Mouse (Mus musculus): ENCODE results near the gene Erbb3. TPM values are rescaled to one million over a fixed set of nuclear protein-coding genes. Genes with fewer than 3 reads are reported as not detected.

Erbb3 gene
- polyA plus RNA-seq, 1 experiment: 2.6 TPM

- Histone ChIP-seq H3K4me3 (ENCODE audit: insufficient read depth, low read length) (no peak overlapping the region), H3K4me1 (ENCODE audit: control insufficient read depth, insufficient read depth, low read length) (no peaks in the 10 kb centered on the region), H3K27ac (ENCODE audit: insufficient read depth, low read depth, low read length) (no peak overlapping the region)
- TF ChIP-seq CTCF (IDR thresholded peaks at IDR 0.05; ENCODE audit: low read depth, low read length): 0 out of 2 replicates have a peak, but pooled peaks have one; percentile 13
- TF ChIP-seq POLR2A (IDR thresholded peaks at IDR 0.05; ENCODE audit: borderline replicate concordance, low read depth, low read length): no peak
Measured at GRCm38 (mm10) chr10:128612433-128613153, 23.1 kb upstream of the Erbb3 start.

GRCm38 (mm10) chr10:128606483-128606882 is 17.0 kb upstream of the Erbb3 start:
- Histone ChIP-seq H3K4me1 (ENCODE audit: control insufficient read depth, insufficient read depth, low read length) (peaks cover 9% of the 10 kb centered on the region), H3K4me3 (ENCODE audit: insufficient read depth, low read length) (no peak overlapping the region), H3K27ac (ENCODE audit: insufficient read depth, low read depth, low read length) (no peak overlapping the region)
- TF ChIP-seq POLR2A (IDR thresholded peaks at IDR 0.05; ENCODE audit: borderline replicate concordance, low read depth, low read length) (no peak), CTCF (IDR thresholded peaks at IDR 0.05; ENCODE audit: low read depth, low read length) (no peak)

DNA sequence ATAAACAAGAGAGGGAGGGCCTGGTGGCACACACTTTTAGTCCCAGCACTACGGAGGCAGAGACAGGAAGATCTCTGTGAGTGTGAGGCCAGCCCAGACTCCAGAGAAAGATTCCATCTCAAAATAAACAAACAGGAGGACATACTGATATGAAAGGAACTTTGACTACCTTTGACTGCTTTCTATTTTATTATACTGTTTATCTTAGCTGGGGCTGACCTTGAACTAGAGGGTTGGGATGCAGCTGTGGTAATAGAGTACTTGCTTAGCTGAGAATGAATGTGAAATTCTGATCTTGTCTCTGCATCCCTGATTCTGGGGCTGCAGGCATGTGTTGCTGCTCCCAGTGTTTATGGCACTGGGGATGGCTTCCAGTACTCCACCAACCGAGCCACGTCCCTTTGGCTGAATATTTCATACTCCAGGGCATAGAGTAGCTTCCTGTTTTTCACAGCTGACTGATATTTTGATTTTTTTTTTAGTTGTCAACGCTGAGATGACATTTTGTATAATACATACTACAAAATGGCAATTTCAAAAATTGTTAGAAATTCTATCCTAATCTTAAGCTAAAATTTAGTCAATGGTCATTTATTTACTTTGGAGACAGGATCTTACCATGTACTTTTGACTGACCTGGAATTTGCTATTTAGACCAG is 13.1 kb upstream of the Erbb3 start:
- Histone ChIP-seq H3K4me3 (ENCODE audit: insufficient read depth, low read length) (no peak overlapping the region), H3K27ac (ENCODE audit: insufficient read depth, low read depth, low read length) (no peak overlapping the region), H3K4me1 (ENCODE audit: control insufficient read depth, insufficient read depth, low read length) (peaks cover 9% of the 10 kb centered on the region)
- TF ChIP-seq CTCF (IDR thresholded peaks at IDR 0.05; ENCODE audit: low read depth, low read length): no peak
- no peak for TF ChIP-seq POLR2A (IDR thresholded peaks at IDR 0.05; ENCODE audit: borderline replicate concordance, low read depth, low read length)

DNA sequence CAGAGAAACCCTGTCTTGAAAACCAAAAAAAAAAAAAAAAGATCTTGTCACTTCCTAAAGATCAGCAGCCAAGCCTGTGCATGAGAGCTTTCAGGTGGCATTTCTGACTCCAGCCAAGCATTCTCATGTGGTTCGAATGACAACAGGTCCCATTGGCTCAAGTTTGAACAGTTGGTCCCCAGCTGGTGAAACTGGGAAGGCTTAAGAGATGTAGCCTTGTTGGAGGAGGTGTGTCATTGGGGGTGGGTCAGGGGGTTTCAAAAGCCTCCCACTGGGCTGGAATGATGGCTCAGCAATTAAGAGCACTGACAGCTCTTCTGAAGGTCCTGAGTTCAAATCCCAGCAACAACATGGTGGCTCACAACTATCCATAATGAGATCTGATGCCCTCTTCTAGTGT is 12.0 kb upstream of the Erbb3 start:
- no peak overlapping the region for H3K27ac ChIP-seq (ENCODE audit: insufficient read depth, low read depth, low read length)
- H3K4me1 ChIP-seq (ENCODE audit: control insufficient read depth, insufficient read depth, low read length): peaks cover 9% of the 10 kb centered on the region
- no peak overlapping the region for H3K4me3 ChIP-seq (ENCODE audit: insufficient read depth, low read length)
- no peak for TF ChIP-seq POLR2A (IDR thresholded peaks at IDR 0.05; ENCODE audit: borderline replicate concordance, low read depth, low read length)
- TF ChIP-seq CTCF (IDR thresholded peaks at IDR 0.05; ENCODE audit: low read depth, low read length): no peak

GRCm38 (mm10) chr10:128598476-128598875 is 9.0 kb upstream of the Erbb3 start:
- Histone ChIP-seq H3K4me3 (ENCODE audit: insufficient read depth, low read length) (no peak overlapping the region), H3K27ac (ENCODE audit: insufficient read depth, low read depth, low read length) (no peak overlapping the region), H3K4me1 (ENCODE audit: control insufficient read depth, insufficient read depth, low read length) (peaks cover 5% of the 10 kb centered on the region; the same call in 1 of the 2 replicates)
- TF ChIP-seq CTCF (IDR thresholded peaks at IDR 0.05; ENCODE audit: low read depth, low read length) (no peak), POLR2A (IDR thresholded peaks at IDR 0.05; ENCODE audit: borderline replicate concordance, low read depth, low read length) (no peak)

GRCm38 (mm10) chr10:128592797-128593196 is 3.3 kb upstream of the Erbb3 start:
- TF ChIP-seq POLR2A (IDR thresholded peaks at IDR 0.05; ENCODE audit: borderline replicate concordance, low read depth, low read length) (no peak), CTCF (IDR thresholded peaks at IDR 0.05; ENCODE audit: low read depth, low read length) (no peak)
- Histone ChIP-seq H3K4me1 (ENCODE audit: control insufficient read depth, insufficient read depth, low read length) (no peaks in the 10 kb centered on the region), H3K27ac (ENCODE audit: insufficient read depth, low read depth, low read length) (no peak overlapping the region), H3K4me3 (ENCODE audit: insufficient read depth, low read length) (no peak overlapping the region)

GRCm38 (mm10) chr10:128591436-128591835 is 2.0 kb upstream of the Erbb3 start:
- TF ChIP-seq POLR2A (IDR thresholded peaks at IDR 0.05; ENCODE audit: borderline replicate concordance, low read depth, low read length) (no peak), CTCF (IDR thresholded peaks at IDR 0.05; ENCODE audit: low read depth, low read length) (no peak)
- no peak overlapping the region for H3K27ac ChIP-seq (ENCODE audit: insufficient read depth, low read depth, low read length)
- no peak overlapping the region for H3K4me3 ChIP-seq (ENCODE audit: insufficient read depth, low read length)
- no peaks in the 10 kb centered on the region for H3K4me1 ChIP-seq (ENCODE audit: control insufficient read depth, insufficient read depth, low read length)

DNA sequence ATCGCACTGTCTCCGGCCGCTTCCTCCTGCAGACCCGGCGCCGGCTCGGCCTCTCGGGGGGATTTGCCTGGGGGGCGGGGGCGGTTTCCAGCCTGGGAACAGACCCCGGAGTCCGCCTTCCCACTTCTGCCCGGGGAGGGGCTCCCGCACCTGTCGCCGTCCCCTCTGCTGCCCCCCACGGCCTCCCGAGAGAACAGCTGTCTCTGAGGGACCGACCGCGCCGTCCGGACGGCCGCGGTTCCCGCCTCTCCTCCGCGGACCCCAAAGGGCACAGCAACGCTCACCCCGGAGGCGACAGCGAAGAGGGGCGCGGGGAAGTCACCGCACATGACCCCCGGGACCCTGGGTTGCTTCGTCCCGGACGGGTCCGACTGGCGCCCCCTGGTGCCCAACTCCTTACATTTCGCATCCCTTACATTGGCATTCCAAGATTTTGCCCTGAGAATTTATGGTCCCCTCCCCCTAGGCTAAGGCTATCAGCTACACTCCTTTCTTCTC is 790 bp upstream of the Erbb3 start:
- Histone ChIP-seq H3K27ac (ENCODE audit: insufficient read depth, low read depth, low read length) (no peak overlapping the region), H3K4me1 (ENCODE audit: control insufficient read depth, insufficient read depth, low read length) (no peaks in the 10 kb centered on the region), H3K4me3 (ENCODE audit: insufficient read depth, low read length) (peak overlapping the region; percentile 68)
- TF ChIP-seq CTCF (IDR thresholded peaks at IDR 0.05; ENCODE audit: low read depth, low read length) (peak; percentile 94), POLR2A (IDR thresholded peaks at IDR 0.05; ENCODE audit: borderline replicate concordance, low read depth, low read length) (no peak)

DNA sequence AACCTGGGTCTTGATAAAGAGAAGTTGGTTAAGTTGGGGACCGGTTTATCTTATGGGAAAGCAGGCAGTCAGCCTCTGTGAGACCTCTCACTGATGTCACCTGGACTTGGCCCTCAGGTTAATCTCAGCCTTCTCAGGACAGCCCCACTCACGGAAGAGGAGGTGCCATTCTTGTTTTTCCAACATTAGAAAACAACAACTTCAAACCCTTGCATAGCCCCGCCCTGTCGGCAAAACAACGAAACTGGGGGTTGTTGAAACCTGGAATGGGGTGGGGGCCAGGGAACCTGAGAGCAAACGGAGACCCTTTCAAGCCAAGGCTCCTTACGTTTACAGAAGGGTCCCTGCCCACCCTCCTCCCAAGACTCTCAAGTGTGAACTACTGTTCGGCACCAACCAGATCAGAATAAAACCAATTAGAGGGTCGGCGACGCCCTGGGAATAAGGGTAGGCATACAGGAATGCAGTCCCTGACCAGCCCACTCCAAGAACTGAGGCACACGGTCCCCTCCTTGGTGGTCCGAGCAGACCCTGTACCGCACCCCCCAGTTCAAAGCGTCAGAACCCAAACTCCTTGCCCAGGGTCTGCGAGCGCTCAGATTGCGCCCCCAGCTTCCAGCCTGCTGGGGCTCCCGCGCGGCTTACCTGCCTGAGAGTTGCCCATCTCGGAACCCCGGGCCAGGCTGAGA is 533 bp downstream of the Erbb3 start:
- Histone ChIP-seq H3K4me1 (ENCODE audit: control insufficient read depth, insufficient read depth, low read length) (no peaks in the 10 kb centered on the region), H3K4me3 (ENCODE audit: insufficient read depth, low read length) (peak overlapping the region; percentile 68), H3K27ac (ENCODE audit: insufficient read depth, low read depth, low read length) (no peak overlapping the region)
- TF ChIP-seq POLR2A (IDR thresholded peaks at IDR 0.05; ENCODE audit: borderline replicate concordance, low read depth, low read length): no peak

DNA sequence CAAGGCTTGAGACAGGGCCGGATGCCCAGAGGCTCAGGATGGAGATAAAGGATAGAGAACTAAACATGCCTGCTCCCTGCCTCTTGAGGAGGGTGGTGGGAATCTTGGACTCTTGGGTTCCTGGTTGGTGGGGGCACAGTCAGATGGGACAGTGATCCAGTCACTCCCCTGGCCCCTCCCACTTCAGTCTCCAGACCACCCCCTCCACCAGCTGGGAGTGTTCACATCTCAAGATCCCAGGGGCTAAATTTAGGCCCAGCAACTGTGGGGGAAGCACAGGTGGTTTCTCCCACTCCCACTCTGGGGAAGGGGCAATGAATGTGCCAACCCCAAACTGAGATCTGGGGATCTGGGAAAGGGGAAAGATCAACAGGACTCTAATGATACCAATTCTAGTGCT is 1.3 kb downstream of the Erbb3 start:
- Histone ChIP-seq H3K27ac (ENCODE audit: insufficient read depth, low read depth, low read length) (no peak overlapping the region), H3K4me1 (ENCODE audit: control insufficient read depth, insufficient read depth, low read length) (no peaks in the 10 kb centered on the region), H3K4me3 (ENCODE audit: insufficient read depth, low read length) (no peak overlapping the region)
- TF ChIP-seq POLR2A (IDR thresholded peaks at IDR 0.05; ENCODE audit: borderline replicate concordance, low read depth, low read length): no peak
- TF ChIP-seq CTCF (IDR thresholded peaks at IDR 0.05; ENCODE audit: low read depth, low read length): no peak

Measured in bone marrow macrophage, adult 2 months (primary cell).